Mouse (Mus musculus): ENCODE measurements around the gene Rufy2. TPM values are rescaled to one million over a fixed set of nuclear protein-coding genes. Genes with fewer than 3 reads are reported as not detected.
"Not testable (repeated sequence)": the region's sequence is repeated elsewhere in the genome, so short reads cannot be mapped to it uniquely, and the experiment has no call there.

Gene Rufy2
- total and polyA plus RNA-seq, 3 experiments: 2.1 to 16.3 (median 11.2) TPM

GRCm38 (mm10) chr10:63052011-63052410, 72.0 kb downstream of the Rufy2 start:
- DNase-seq: no peak

- DNase-seq: no peak
Measured at GRCm38 (mm10) chr10:63053007-63053406, 73.0 kb downstream of the Rufy2 start.

GRCm38 (mm10) chr10:63054071-63054470, 74.0 kb downstream of the Rufy2 start:
- not testable (repeated sequence) for DNase-seq

- DNase-seq: no peak
Measured at GRCm38 (mm10) chr10:63054586-63054985, 74.6 kb downstream of the Rufy2 start.

GRCm38 (mm10) chr10:63056966-63057750, 77.1 kb downstream of the Rufy2 start:
- peak; percentile 62 for DNase-seq

- no peak for DNase-seq
Measured at GRCm38 (mm10) chr10:63059862-63060261, 79.8 kb downstream of the Rufy2 start, which contains the start of gene Pbld1. Gene Pbld1, plus strand, starts transcription at chr10:63060162.

- DNase-seq: peak; percentile 45
Measured at GRCm38 (mm10) chr10:63060406-63060805, 80.4 kb downstream of the Rufy2 start.

GRCm38 (mm10) chr10:63061266-63061665, 81.2 kb downstream of the Rufy2 start:
- DNase-seq: no peak

- DNase-seq: no peak
Measured at GRCm38 (mm10) chr10:63062696-63063095, 82.7 kb downstream of the Rufy2 start.

- no peak for DNase-seq
Measured at GRCm38 (mm10) chr10:63063365-63063764, 83.3 kb downstream of the Rufy2 start.

- no peak for DNase-seq
Measured at GRCm38 (mm10) chr10:63064516-63064915, 84.5 kb downstream of the Rufy2 start.

- no peak for DNase-seq
Measured at GRCm38 (mm10) chr10:63065561-63065960, 85.5 kb downstream of the Rufy2 start.

GRCm38 (mm10) chr10:63065988-63066387, 86.0 kb downstream of the Rufy2 start:
- DNase-seq: peak; percentile 83

Other genes starting within 250 kb of the Rufy2 start
- 100 to 1,000 TPM in 1 of 2 experiments, 10 to 100 TPM in 1; 48.2 to 114 TPM for gene Ccar1, start 187.9 kb upstream of the Rufy2 start, total RNA-seq (2021)
- gene Ccar1, start 187.9 kb upstream of the Rufy2 start, polyA plus RNA-seq (2012; rRNA removed): 32.4 and 49.1 TPM in 2 replicates
- gene Tet1, start 71.2 kb upstream of the Rufy2 start, total RNA-seq (2021): 1 to 10 TPM; 2.7 to 3.0 TPM
- gene Tet1, start 71.2 kb upstream of the Rufy2 start, polyA plus RNA-seq (2012; rRNA removed): 0.44 and 0.52 TPM in 2 replicates
- gene Slc25a16, start 59.6 kb upstream of the Rufy2 start, total RNA-seq (2021): 10 to 100 TPM; 42.9 to 44.6 TPM
- 46.5 and 46.8 TPM in 2 replicates for gene Slc25a16, start 59.6 kb upstream of the Rufy2 start, polyA plus RNA-seq (2012; rRNA removed)
- gene Dna2, start 33.2 kb upstream of the Rufy2 start, total RNA-seq (2021): 1 to 10 TPM in 1 of 2 experiments, under 1 TPM in 1; 0.83 to 1.2 TPM
- 0.48 and 0.61 TPM in 2 replicates for gene Dna2, start 33.2 kb upstream of the Rufy2 start, polyA plus RNA-seq (2012; rRNA removed)
- gene Hnrnph3, start 44.0 kb downstream of the Rufy2 start, total RNA-seq (2021): 10 to 100 TPM; 40.3 to 42.4 TPM
- gene Hnrnph3, start 44.0 kb downstream of the Rufy2 start, polyA plus RNA-seq (2012; rRNA removed): 2.4 and 3.7 TPM in 2 replicates
- 1 to 10 TPM; 3.1 to 3.9 TPM for gene Pbld2, start 44.1 kb downstream of the Rufy2 start, total RNA-seq (2021)
- gene Pbld2, start 44.1 kb downstream of the Rufy2 start, polyA plus RNA-seq (2012; rRNA removed): 0.87 and 1.4 TPM in 2 replicates
- gene Pbld1, start 79.9 kb downstream of the Rufy2 start, total RNA-seq (2021): 1 to 10 TPM; 2.0 to 3.0 TPM
- 0.40 and 0.90 TPM in 2 replicates for gene Pbld1, start 79.9 kb downstream of the Rufy2 start, polyA plus RNA-seq (2012; rRNA removed)
- not detected for gene Atoh7, start 119.4 kb downstream of the Rufy2 start, total RNA-seq (2021)
- gene Atoh7, start 119.4 kb downstream of the Rufy2 start, polyA plus RNA-seq (2012; rRNA removed): 0.10 TPM in 1 of 2 replicates, not detected in the other
- gene Mypn, start 223.7 kb downstream of the Rufy2 start, total RNA-seq (2021): 1 to 10 TPM in 1 of 2 experiments, under 1 TPM in 1; 0.31 to 1.1 TPM
- 0.02 and 0.07 TPM in 2 replicates for gene Mypn, start 223.7 kb downstream of the Rufy2 start, polyA plus RNA-seq (2012; rRNA removed)

Measured in adrenal gland, adult 2 months (tissue).